Mouse (Mus musculus) intestine, embryonic 14.5 days (tissue): ENCODE measurements around the gene Trmt112. TPM values are rescaled to one million over a fixed set of nuclear protein-coding genes. Genes with fewer than 3 reads are reported as not detected.

ENCODE experiments used
- ATAC-seq: fragments of 200-750 bp; cut with Nextera tagmentation; replicated peaks from 2 replicates; pipeline ENCODE4 v1.8.0; 2017; ENCODE audit warnings: low read depth, moderate number of reproducible peaks, moderate TSS enrichment, moderate library complexity; ENCODE audit not compliant: low FRiP score, low TSS enrichment
- DNase-seq: peaks from one replicate; pipeline ENCODE4 v3.0.0-alpha.2; 2018; ENCODE audit warnings: low spot score
- H3K27ac ChIP-seq: fragments of 300-500 bp; sonication (generic); 2 replicates; pipeline ENCODE4 v1.5.1; 2014; ENCODE audit warnings: low read depth, mild to moderate bottlenecking, control low read depth
- H3K27me3 ChIP-seq: fragments of 300-500 bp; sonication (generic); replicated peaks from 2 replicates; pipeline ENCODE4 v1.6.1; 2014; ENCODE audit warnings: low read length, control low read depth; ENCODE audit not compliant: control insufficient read depth, insufficient read depth
- H3K36me3 ChIP-seq: fragments of 300-500 bp; sonication (generic); 2 replicates; pipeline ENCODE4 v1.6.1; 2014; ENCODE audit warnings: low read length, control low read depth; ENCODE audit not compliant: control insufficient read depth, insufficient read depth
- H3K4me1 ChIP-seq: fragments of 300-500 bp; sonication (generic); replicated peaks from 2 replicates; pipeline ENCODE4 v1.6.1; 2014; ENCODE audit warnings: low read length, control low read depth, mixed read lengths; ENCODE audit not compliant: control insufficient read depth, insufficient read depth
- H3K4me2 ChIP-seq: fragments of 300-500 bp; sonication (generic); 2 replicates; pipeline ENCODE4 v1.6.1; 2014; ENCODE audit warnings: low read length
- H3K4me3 ChIP-seq: fragments of 300-500 bp; sonication (generic); 2 replicates; pipeline ENCODE4 v1.5.1; 2014; ENCODE audit warnings: low read depth, low read length, control low read depth, mixed read lengths
- H3K9ac ChIP-seq: fragments of 300-500 bp; sonication (generic); 2 replicates; pipeline ENCODE4 v1.6.1; 2014; ENCODE audit warnings: mild to moderate bottlenecking, low read length
- H3K9me3 ChIP-seq: fragments of 300-500 bp; sonication (generic); 2 replicates; pipeline ENCODE4 v1.6.1; 2016; ENCODE audit warnings: low read length, control low read depth; ENCODE audit not compliant: control insufficient read depth
- WGBS: fragments of 180-500 bp; shearing (Covaris S2); extraction: QIAGEN DNeasy Blood & Tissue Kit; methylation state at CpG from one replicate; pipeline ENCODE4 v1.1.7; 2014; 5-methylcytosine and 5-hydroxymethylcytosine counted together
- polyA plus RNA-seq: library from polyadenylated mRNA; unstranded; fragments of >200 nt; fragmentation: Nextera tagmentation; extraction: Ambion mirVana; gene quantifications from 2 replicates; pipeline ENCODE4 v1.2.1, GENCODE M21; 2014

Gene Trmt112
- polyA plus RNA-seq, 1 experiment from 2014 or later, result 136 TPM

DNA sequence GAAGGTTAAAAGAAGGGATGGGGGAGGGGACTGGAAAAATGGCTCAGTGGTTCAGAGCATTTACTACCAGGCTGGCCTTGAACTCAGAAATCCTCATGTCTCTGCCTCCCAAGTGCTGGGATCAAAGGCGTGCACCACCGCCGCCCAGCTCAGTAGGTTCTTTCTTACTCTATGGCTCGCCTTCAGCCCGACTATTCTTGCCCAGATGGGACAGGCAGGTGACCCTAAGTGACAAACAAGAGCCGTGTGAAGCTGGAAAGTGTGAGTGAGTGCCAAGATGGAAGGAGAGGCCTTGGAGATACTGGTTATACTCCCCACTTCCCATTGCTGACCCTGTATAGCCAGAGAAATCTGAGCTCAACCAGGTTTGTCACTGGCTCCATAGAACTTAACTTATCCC, 34.2 kb downstream of the Trmt112 start:
- H3K27ac ChIP-seq, result no peak overlapping the region
- no peak overlapping the region for H3K4me3 ChIP-seq
- H3K4me1 ChIP-seq, result peaks cover 12% of the 10 kb centered on the region
- H3K4me2 ChIP-seq, result no peak overlapping the region
- H3K9ac ChIP-seq, result no peak overlapping the region
- 89% methylated on average over 6 of the region's 6 CpGs for WGBS
- DNase-seq, result no peak
- ATAC-seq, result no peak
- H3K36me3 ChIP-seq, result peaks cover 3% of the 10 kb centered on the region; the same call in 1 of the 2 replicates
- no peaks in the 10 kb centered on the region for H3K27me3 ChIP-seq
- H3K9me3 ChIP-seq, result no peaks in the 10 kb centered on the region

DNA sequence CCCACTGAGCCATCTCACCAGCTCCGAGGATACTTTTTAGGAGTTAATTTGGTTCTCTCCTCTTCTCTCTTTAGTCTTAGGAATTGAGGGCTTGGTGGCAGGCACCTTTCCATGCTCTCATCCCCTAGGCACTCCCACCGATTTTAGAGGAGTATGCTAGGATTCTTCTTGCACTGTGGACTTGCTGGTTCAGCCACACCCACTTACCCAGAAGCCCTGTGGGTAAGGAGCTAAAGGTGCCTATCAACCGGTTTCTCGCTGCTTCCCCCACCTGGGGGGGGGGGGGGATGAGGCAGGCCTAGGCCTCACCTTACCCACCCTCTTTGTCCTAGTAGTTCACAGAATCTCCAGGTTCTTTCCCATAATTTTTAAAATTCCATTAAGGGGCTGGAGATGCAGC, 38.2 kb downstream of the Trmt112 start:
- no peaks in the 10 kb centered on the region for H3K9me3 ChIP-seq
- no peak for DNase-seq
- H3K4me1 ChIP-seq, result peaks cover 18% of the 10 kb centered on the region
- no peaks in the 10 kb centered on the region for H3K27me3 ChIP-seq
- H3K36me3 ChIP-seq, result peaks cover 4% of the 10 kb centered on the region; the same call in 1 of the 2 replicates
- ATAC-seq, result no peak
- no peak overlapping the region for H3K27ac ChIP-seq
- H3K4me3 ChIP-seq, result no peak overlapping the region
- no peak overlapping the region for H3K9ac ChIP-seq
- 57% methylated on average over 4 of the region's 4 CpGs for WGBS
- H3K4me2 ChIP-seq, result no peak overlapping the region

DNA sequence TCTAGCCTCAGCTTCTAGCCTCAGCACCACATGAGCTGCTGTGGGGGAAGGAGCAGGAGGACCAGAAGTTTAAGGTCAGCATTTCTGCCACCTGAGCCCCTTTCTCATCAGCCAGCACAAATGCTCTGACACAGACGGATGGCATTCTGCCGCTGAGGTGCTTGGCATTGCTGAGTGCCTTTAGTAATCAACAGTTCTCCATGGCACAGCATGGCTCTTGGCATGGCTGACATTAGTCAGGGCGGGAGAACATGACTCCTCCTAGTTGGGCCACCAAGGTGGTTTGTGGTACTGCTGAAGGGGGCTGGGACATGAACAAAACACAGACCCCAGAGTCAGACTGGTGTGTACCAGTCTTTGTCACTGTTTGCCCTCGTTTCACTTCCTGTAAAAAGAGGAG, 38.7 kb downstream of the Trmt112 start:
- peaks cover 18% of the 10 kb centered on the region for H3K4me1 ChIP-seq
- ATAC-seq (no peak), DNase-seq (no peak)
- H3K9ac ChIP-seq, result no peak overlapping the region
- no peak overlapping the region for H3K4me3 ChIP-seq
- H3K4me2 ChIP-seq, result no peak overlapping the region
- 78% methylated on average over 4 of the region's 4 CpGs for WGBS
- no peaks in the 10 kb centered on the region for H3K9me3 ChIP-seq
- no peaks in the 10 kb centered on the region for H3K27me3 ChIP-seq
- peaks cover 9% of the 10 kb centered on the region for H3K36me3 ChIP-seq
- H3K27ac ChIP-seq, result no peak overlapping the region

DNA sequence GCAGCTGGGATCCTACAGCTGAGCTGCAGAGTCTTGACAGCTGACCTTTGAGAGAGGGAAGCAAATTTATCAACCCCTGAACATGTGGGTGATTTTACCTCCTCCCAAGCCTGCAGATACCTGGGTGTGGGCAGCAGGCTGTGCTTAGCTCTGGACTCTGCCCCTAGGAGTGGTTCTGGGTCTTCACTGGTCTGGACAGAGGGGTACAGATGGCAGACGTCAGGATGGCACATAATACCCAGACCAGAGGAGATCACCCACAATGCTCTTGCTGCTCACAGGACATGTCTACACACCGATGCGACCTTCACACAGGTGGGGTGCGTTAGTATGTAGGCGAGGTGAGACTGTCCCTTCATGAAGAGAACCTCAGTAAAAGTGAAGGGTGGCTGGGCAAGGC, 40.0 kb downstream of the Trmt112 start:
- WGBS, result 86% methylated on average over 5 of the region's 5 CpGs
- no peak for ATAC-seq
- Histone ChIP-seq H3K4me1 (peaks cover 20% of the 10 kb centered on the region), H3K4me2 (peak overlapping the region; percentile 94; the same call in 1 of the 2 replicates), H3K9ac (no peak overlapping the region), H3K4me3 (0 out of 2 replicates have a peak overlapping the region, but pooled peaks have one; percentile 52), H3K27ac (no peak overlapping the region), H3K9me3 (no peaks in the 10 kb centered on the region), H3K27me3 (no peaks in the 10 kb centered on the region), H3K36me3 (peaks cover 19% of the 10 kb centered on the region)
- DNase-seq, result no peak

DNA sequence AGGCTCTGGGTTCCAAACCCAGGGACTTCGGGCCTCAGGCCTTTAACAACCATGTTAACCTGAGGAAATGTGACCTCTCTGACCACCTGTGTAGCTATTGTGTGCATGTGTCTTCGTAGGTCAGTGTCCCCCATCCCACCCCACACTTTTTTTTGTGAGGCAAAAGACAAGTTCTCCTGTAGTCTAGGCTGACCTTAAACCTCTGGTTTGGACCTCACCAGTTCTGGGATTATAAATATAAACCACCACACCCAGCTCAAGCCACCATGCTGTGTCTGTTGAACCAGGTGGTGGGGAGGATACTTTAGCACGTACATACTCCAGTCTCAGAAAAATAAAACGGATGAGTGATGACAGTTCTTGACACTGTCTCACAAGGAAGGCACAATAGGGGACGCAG, 40.5 kb downstream of the Trmt112 start:
- DNase-seq (no peak), ATAC-seq (no peak)
- Histone ChIP-seq H3K9me3 (no peaks in the 10 kb centered on the region), H3K4me2 (peak overlapping the region; percentile 94), H3K4me1 (peaks cover 20% of the 10 kb centered on the region), H3K9ac (peak overlapping the region; percentile 61), H3K27me3 (no peaks in the 10 kb centered on the region), H3K4me3 (peak overlapping the region; percentile 52), H3K36me3 (peaks cover 23% of the 10 kb centered on the region), H3K27ac (peak overlapping the region; percentile 92; the same call in 1 of the 2 replicates)
- 58% methylated on average over 5 of the region's 5 CpGs for WGBS

DNA sequence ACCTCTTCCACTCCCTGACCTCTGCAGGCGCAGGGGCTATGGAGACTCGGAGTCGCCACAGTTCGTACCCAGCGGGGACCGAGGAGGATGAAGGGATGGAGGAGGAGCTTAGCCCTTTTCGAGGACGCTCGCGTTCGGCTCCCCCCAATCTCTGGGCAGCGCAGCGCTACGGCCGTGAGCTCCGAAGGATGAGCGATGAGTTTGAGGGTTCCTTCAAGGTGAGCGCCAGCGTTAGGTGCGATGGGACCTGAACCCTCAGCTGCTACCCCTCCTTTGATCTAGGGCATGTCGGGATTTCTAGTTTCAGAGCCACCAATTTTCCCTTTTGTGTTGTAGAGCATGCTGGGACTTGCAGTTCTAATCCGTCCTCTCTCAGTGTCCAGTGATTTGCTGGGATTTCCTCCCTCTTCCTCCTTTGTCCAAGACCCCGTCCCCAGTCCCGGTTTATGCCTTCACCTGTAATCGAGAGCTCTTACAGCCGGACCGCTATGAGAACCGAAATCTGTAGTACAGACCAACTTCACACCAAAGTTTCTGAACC, 41.2 kb downstream of the Trmt112 start:
- Histone ChIP-seq H3K4me1 (peaks cover 20% of the 10 kb centered on the region), H3K4me3 (peak overlapping the region; percentile 52), H3K9me3 (no peaks in the 10 kb centered on the region), H3K27me3 (no peaks in the 10 kb centered on the region), H3K27ac (peak overlapping the region; percentile 92), H3K4me2 (peak overlapping the region; percentile 94), H3K36me3 (peaks cover 30% of the 10 kb centered on the region), H3K9ac (peak overlapping the region; percentile 61)
- WGBS, result under 1% methylated on average over 28 of the region's 28 CpGs
- ATAC-seq (peak; percentile 30), DNase-seq (peak; percentile 84)

DNA sequence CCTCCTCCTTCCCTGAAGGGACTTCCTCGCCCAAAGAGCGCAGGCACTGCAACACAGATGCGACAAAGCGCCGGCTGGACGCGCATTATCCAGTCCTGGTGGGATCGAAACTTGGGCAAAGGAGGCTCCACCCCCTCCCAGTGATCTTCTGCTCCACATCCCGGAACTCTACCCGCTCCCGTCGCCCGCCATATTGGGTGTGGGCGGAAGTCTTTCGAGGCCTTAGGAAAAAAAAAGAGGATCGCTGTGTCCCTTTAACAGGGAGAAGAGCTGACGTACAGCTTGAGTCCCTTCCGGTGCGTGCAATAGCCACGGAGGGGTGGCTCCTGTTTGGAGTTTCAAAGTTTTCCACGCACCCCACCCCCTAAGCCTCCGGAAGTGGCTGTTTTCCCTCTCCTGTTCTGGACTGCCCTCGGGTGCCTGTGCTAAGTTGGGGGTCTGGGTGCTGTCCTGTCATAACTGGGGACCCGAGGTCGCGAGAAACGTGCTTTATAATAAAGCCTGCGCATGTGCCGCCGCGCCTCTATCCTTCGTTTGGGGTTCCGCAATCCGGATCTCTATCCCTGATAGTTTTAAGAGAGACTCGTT, 42.0 kb downstream of the Trmt112 start:
- ATAC-seq (peak; percentile 82), DNase-seq (peak; percentile 91)
- H3K27me3 ChIP-seq, result no peaks in the 10 kb centered on the region
- peak overlapping the region; percentile 61 for H3K9ac ChIP-seq
- peaks cover 20% of the 10 kb centered on the region for H3K4me1 ChIP-seq
- H3K4me3 ChIP-seq, result peak overlapping the region; percentile 52
- H3K27ac ChIP-seq, result peak overlapping the region; percentile 92
- peak overlapping the region; percentile 94 for H3K4me2 ChIP-seq
- under 1% methylated on average over 35 of the region's 35 CpGs for WGBS
- peaks cover 38% of the 10 kb centered on the region for H3K36me3 ChIP-seq
- H3K9me3 ChIP-seq, result no peaks in the 10 kb centered on the region

DNA sequence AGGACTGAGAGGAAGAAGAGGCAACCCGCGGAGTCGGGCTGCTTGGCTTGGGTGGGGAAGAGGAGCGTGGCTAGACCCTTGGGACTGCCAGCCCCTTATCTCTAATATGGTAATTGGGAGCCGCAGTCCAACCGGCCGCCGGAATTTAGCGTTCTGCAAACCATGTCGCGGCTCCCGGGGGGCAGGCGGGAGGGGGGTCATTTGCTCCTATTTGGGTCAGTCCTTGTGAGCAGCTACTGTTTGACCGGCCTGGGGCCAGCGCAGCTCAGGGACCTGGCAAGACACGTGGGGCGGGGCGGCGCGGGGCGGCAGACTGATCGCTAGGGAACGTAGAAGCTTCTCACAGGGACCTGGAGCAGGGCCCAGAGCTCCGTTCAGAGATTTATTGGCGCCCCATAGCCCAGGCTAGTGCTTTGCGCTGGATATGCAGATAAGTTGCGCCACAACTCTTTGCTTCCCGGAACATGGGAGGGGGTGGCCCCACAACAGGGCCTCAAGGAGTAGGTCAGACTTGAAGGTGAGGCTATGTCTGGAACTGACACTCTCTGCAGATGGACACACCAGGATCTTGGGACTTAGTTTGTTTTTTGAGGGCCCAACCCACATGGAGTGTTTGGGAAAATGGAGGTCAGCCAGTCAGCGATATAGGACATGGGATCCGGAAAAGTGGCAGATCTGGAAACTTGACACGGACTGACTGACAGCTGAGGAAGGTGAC, 42.7 kb downstream of the Trmt112 start:
- Histone ChIP-seq H3K4me1 (peaks cover 20% of the 10 kb centered on the region), H3K27ac (peak overlapping the region; percentile 92), H3K9ac (peak overlapping the region; percentile 61), H3K36me3 (peaks cover 45% of the 10 kb centered on the region), H3K4me2 (peak overlapping the region; percentile 94), H3K9me3 (no peaks in the 10 kb centered on the region), H3K27me3 (no peaks in the 10 kb centered on the region), H3K4me3 (peak overlapping the region; percentile 52)
- ATAC-seq (peak; percentile 33), DNase-seq (peak; percentile 86)
- 2% methylated on average over 31 of the region's 31 CpGs for WGBS
